Mouse (Mus musculus) heart, adult 2 months (tissue): Measurements from ENCODE around the gene Sfxn1. TPM values are rescaled to one million over a fixed set of nuclear protein-coding genes. Genes with fewer than 3 reads are reported as not detected.

Experiments used
- DNase-seq, 2 experiments: peaks; one replicate each; pipeline ENCODE4 v3.0.0; 2021
- H3K27ac ChIP-seq: fragments of 200-600 bp; 2 replicates; pipeline ENCODE4 v1.8.1; 2022
- H3K27me3 ChIP-seq: fragments of 200-500 bp; 2 replicates; pipeline ENCODE4 v1.6.1; 2012; ENCODE audit warnings: mild to moderate bottlenecking, low read length, inconsistent platforms, mixed read lengths; ENCODE audit not compliant: control insufficient read depth, insufficient read depth
- H3K36me3 ChIP-seq: fragments of 200-500 bp; 2 replicates; pipeline ENCODE4 v1.6.1; 2012; ENCODE audit warnings: low read length, inconsistent platforms; ENCODE audit not compliant: control insufficient read depth, insufficient read depth
- H3K4me1 ChIP-seq: fragments of 200-500 bp; 2 replicates; pipeline ENCODE4 v1.6.1; 2011; ENCODE audit warnings: low read length; ENCODE audit not compliant: control insufficient read depth, insufficient read depth
- H3K4me3 ChIP-seq: fragments of 200-600 bp; 2 replicates; pipeline ENCODE4 v1.8.1; 2022
- H3K79me2 ChIP-seq: fragments of 200-500 bp; replicated peaks from 2 replicates; pipeline ENCODE4 v1.6.1; 2012; ENCODE audit warnings: mild to moderate bottlenecking, inconsistent platforms, low read length, moderate library complexity, mixed read lengths; ENCODE audit not compliant: control insufficient read depth, insufficient read depth
- H3K9ac ChIP-seq: fragments of 200-500 bp; 2 replicates; pipeline ENCODE4 v1.6.1; 2012; ENCODE audit warnings: low read depth, mild to moderate bottlenecking, control low read depth, inconsistent platforms, low read length, mixed read lengths
- CTCF ChIP-seq: fragments of 200-600 bp; IDR thresholded peaks from 2 replicates; pipeline ENCODE4 v1.8.1; 2022; ENCODE audit warnings: antibody characterized with exemption, mild to moderate bottlenecking, moderate library complexity
- EP300 ChIP-seq: fragments of 200-500 bp; IDR thresholded peaks from 2 replicates; pipeline ENCODE4 v1.6.1; 2011; ENCODE audit warnings: low read depth, low read length, control low read depth; ENCODE audit not compliant: insufficient read depth
- POLR2A ChIP-seq: fragments of 200-500 bp; IDR thresholded peaks from 2 replicates; pipeline ENCODE4 v1.6.1; 2011; ENCODE audit warnings: mild to moderate bottlenecking, low read depth, low read length, control low read depth; ENCODE audit not compliant: insufficient read depth
- WGBS: fragments of 180-500 bp; shearing (Covaris S2); methylation state at CpG from one replicate; pipeline ENCODE4 v1.1.7; 2018; 5-methylcytosine and 5-hydroxymethylcytosine counted together
- intact Hi-C: fragments of 180-260 bp; cut with DNase I; formaldehyde crosslinking; loops from one replicate; pipeline ENCODE4 v1.15.1; 2025
- polyA plus RNA-seq: library from polyadenylated mRNA; depleted of rRNA; stranded (reverse); fragments of >200 nt; gene quantifications from 2 replicates; pipeline ENCODE4 v1.2.3, GENCODE M21; 2012
- total RNA-seq, 2 experiments: library from RNA; stranded (reverse); gene quantifications; 2 replicates each; pipeline ENCODE4 v1.2.3; 2021

The Sfxn1 gene
- total and polyA plus RNA-seq, 3 experiments = 6.8 to 8.5 (median 8.1) TPM

DNA sequence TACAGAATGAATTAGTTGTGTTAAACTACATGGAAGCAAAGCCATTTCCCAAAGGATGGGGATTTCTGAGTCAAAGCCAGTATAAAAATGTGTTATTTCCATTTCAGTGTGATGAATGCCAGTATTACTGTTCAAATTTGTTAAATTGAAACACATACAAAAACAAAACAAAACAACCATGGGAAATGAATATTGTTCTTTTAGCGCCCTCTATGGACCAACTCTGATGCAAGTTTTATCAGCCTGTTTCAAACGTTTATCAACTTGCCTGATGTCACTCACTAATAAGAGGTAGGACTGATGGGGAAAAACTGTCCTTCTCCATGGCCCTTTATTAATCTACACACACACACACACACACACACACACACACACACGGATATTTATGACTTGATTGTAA lies 8.4 kb upstream of the Sfxn1 start:
- Histone ChIP-seq H3K79me2 (no peaks in the 10 kb centered on the region), H3K27me3 (no peaks in the 10 kb centered on the region), H3K4me3 (no peak overlapping the region), H3K9ac (no peak overlapping the region), H3K36me3 (no peaks in the 10 kb centered on the region), H3K27ac (no peak overlapping the region), H3K4me1 (no peaks in the 10 kb centered on the region)
- DNase-seq = no peak
- TF ChIP-seq EP300 (no peak), CTCF (peak; percentile 76)
- intact Hi-C loops = loop anchor here (1.0 to 2.0 kb wide), 2 partner anchors 250 to 280 kb away; no protein-coding TSS in a partner anchor
- WGBS = 5% methylated on average over 3 of the region's 3 CpGs

DNA sequence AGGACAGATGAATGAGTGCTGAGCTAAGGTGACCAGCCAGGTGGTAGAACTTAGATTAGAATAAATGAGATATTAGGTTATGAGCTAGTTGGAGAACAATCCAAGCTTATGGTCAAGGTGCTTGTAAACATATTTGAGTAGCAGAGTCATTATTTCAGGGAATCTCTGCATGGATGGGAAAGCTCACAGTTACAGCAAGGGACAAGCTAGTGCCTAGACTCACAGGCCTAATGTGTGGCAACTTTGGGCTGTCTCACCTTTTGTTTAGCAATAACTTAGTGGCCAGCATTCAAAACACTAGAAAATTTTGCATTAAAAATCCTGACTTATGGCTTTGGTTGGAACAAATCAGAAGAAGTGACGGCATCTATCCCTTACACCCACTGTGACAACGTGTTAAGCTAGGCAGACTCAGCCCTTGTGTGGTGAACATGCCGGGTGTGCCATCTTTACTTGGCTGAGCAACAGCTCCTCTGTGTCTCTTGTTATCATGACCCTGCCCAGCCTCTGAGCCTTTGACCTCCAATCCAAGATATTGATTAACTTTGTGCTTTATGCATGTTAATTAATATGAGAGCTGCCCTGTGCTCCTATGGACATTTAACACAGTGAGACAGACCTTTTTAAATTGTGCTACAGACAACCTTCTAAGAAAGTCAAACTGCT lies 5.5 kb upstream of the Sfxn1 start:
- Histone ChIP-seq H3K4me3 (no peak overlapping the region), H3K27me3 (no peaks in the 10 kb centered on the region), H3K36me3 (no peaks in the 10 kb centered on the region), H3K4me1 (no peaks in the 10 kb centered on the region), H3K9ac (no peak overlapping the region), H3K27ac (no peak overlapping the region), H3K79me2 (no peaks in the 10 kb centered on the region)
- intact Hi-C loops = no loop called here
- TF ChIP-seq EP300 = no peak
- DNase-seq = no peak
- WGBS = 92% methylated on average over 3 of the region's 3 CpGs

DNA sequence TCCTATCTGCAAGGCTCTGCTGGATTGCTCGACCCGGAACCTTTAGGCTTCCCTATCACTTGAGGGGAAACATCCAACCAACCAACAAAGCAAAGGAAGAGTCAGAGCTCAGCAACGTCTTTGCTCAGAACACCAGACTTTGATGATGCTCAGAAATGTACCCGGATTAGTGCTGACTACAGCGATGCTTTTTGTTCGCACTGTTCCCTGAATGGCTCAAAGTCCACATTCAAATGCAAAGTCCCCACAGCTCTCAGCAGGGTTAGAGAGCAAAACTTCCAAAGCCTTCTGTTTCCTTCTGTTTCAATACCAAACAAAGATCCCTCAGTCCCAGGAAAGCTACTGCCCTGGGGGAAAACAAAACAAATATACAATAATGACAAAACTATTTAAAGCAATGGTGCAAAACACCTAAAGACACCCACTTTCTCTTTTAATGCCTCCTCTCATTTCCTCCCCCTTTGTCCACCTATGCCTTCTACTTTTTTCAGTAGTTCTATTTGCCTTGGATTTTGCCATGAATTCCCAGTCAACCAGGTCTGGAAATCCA lies 4.0 kb upstream of the Sfxn1 start:
- WGBS = 50% methylated on average over 6 of the region's 6 CpGs
- TF ChIP-seq CTCF (no peak), EP300 (no peak), POLR2A (no peak)
- Histone ChIP-seq H3K79me2 (no peaks in the 10 kb centered on the region), H3K27me3 (no peaks in the 10 kb centered on the region), H3K27ac (no peak overlapping the region), H3K4me1 (peaks cover 2% of the 10 kb centered on the region; the same call in 1 of the 2 replicates), H3K4me3 (no peak overlapping the region), H3K9ac (no peak overlapping the region), H3K36me3 (no peaks in the 10 kb centered on the region)
- intact Hi-C loops = no loop called here
- DNase-seq = no peak

DNA sequence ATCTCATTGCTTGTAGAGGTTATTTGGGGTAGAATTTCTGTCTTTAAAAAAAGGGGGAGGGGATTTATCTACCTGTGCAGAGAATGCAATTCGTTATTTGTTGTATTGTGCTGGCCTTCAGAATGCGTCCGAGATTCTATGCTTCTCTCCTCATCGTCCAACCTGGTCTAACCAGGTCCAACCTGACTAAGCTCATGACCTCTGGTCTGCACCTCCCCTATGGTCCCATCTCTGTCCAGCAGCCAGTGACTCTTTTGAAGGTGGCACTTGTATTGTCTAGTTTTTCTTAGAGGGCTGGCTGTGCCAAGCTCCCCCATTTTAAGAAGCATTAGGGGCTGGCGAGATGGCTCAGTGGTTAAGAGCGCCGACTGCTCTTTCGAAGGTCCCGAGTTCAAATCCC lies 658 bp upstream of the Sfxn1 start:
- no peak overlapping the region for H3K4me3 ChIP-seq
- H3K79me2 ChIP-seq = no peaks in the 10 kb centered on the region
- no peak for DNase-seq
- no peaks in the 10 kb centered on the region for H3K36me3 ChIP-seq
- H3K4me1 ChIP-seq = peaks cover 4% of the 10 kb centered on the region
- 96% methylated on average over 9 of the region's 9 CpGs for WGBS
- TF ChIP-seq CTCF = no peak
- TF ChIP-seq POLR2A = no peak
- TF ChIP-seq EP300 = no peak
- intact Hi-C loops = no loop called here
- no peak overlapping the region for H3K27ac ChIP-seq
- no peaks in the 10 kb centered on the region for H3K27me3 ChIP-seq
- no peak overlapping the region for H3K9ac ChIP-seq

DNA sequence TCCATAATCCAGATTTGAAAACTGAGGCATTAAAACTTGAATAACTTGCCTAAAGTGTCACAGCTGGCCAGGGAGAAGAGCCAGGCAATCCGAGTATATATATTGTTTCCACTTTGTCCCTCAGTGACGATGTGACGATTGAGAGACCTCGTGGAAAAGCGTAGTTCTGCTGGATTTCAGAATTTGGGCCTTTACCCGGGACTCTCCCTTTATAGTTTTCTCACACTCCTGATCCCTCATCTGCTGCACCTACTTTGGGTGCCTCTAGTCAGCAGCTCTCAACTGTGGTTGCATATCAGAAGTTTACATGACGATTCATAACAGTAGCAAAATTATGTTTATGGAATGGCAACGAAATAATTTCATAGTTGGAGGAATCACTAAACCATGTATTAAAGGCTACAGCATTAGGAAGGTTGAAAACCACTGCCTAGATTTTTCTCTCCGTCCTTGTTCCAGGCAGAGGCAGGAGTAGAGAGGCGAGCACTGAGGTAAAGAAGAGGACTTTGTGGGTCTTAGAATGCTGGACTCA lies 923 bp downstream of the Sfxn1 start:
- H3K27me3 ChIP-seq = no peaks in the 10 kb centered on the region
- 36% methylated on average over 10 of the region's 10 CpGs for WGBS
- H3K27ac ChIP-seq = peak overlapping the region; percentile 88
- no peaks in the 10 kb centered on the region for H3K79me2 ChIP-seq
- H3K36me3 ChIP-seq = no peaks in the 10 kb centered on the region
- no peak for TF ChIP-seq POLR2A
- TF ChIP-seq EP300 = no peak
- TF ChIP-seq CTCF = no peak
- DNase-seq = no peak
- peak overlapping the region; percentile 90 for H3K4me3 ChIP-seq
- H3K9ac ChIP-seq = peak overlapping the region; percentile 87
- intact Hi-C loops = no loop called here
- peaks cover 4% of the 10 kb centered on the region for H3K4me1 ChIP-seq

DNA sequence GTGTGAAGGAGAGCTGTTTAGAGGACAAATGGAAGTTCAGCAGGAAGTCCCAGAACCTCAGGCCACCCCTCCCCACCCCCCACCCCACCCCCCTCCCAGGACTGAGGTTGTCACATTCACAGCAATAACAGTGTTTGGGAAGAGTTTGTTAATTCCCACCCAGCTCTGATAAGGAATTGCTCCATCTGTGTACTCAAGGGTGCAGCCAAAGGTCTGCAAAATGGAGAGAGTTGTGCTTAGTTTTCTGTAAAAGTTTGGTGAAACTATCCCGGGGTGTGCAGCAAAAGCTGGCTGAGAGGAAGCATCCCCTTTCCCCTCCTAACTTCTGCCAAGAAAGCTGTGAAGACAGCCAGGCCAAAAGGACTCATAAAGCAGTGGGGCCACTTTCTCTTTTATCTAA lies 1.4 kb downstream of the Sfxn1 start:
- no peak overlapping the region for H3K9ac ChIP-seq

More for the DNA sequence above, 1.4 kb downstream of the Sfxn1 start:
- DNase-seq = peak; percentile 39 to 62
- Histone ChIP-seq H3K36me3 (no peaks in the 10 kb centered on the region), H3K27me3 (no peaks in the 10 kb centered on the region), H3K4me1 (peaks cover 4% of the 10 kb centered on the region), H3K79me2 (no peaks in the 10 kb centered on the region), H3K4me3 (peak overlapping the region; percentile 90; the same call in 1 of the 2 replicates), H3K27ac (peak overlapping the region; percentile 88)
- TF ChIP-seq CTCF = no peak
- no peak for TF ChIP-seq EP300
- TF ChIP-seq POLR2A = 0 out of 2 replicates have a peak, but pooled peaks have one; percentile 28
- intact Hi-C loops = no loop called here
- 10% methylated on average over 1 of the region's 1 CpGs for WGBS
